In genomic region chr7:44498922-44499321, GRCm38 (mm10) we compare ENCODE assay signal across 27 mouse cellular contexts. TPM values are rescaled to one million over a fixed set of nuclear protein-coding genes. Genes with fewer than 3 reads are reported as not detected.
DNase-seq lines count a peak whose midpoint lies in the region; ATAC-seq and TF ChIP-seq lines count a peak whose summit lies in the region.
"Had no signal": no experiment of that assay in that cellular context is flagged by ENCODE, and none has a peak within 500 bp of the region (broad histone marks: within the 10 kb centered on the region; RNA-seq: fewer than 3 reads in every experiment).

No protein-coding gene starts in this region.

- peak; percentile 29 for DNase-seq in cerebellum, adult 9-11 months
- no peak for DNase-seq in cerebellum, postnatal 14 days
- DNase-seq in liver: no peak
- no peak for DNase-seq in testis, postnatal 14 days (ENCODE audit: low spot score)
- peak; percentile 30 for DNase-seq in testis, postnatal 10 days (ENCODE audit: low spot score)
- DNase-seq in layer of hippocampus, postnatal 25 days (ENCODE audit: extremely low spot score in 1 of 2, low spot score in 1 of 2): no peak
- DNase-seq: adrenal gland, adult 8-10 months; adrenal gland, postnatal 25 days; cerebellum, adult 11 months; cerebellum, adult 18-20 months; cerebellum, adult 8-10 months; cerebellum, postnatal 36 days; embryo, embryonic 11 days had no signal

- no peak for ATAC-seq in liver, embryonic 15.5 days (ENCODE audit: insufficient read depth)
- ATAC-seq: forebrain, embryonic 14.5 days; forebrain, embryonic 16.5 days had no signal

- H3K9me3 ChIP-seq in liver, embryonic 15.5 days (replicated peaks): no peaks in the 10 kb centered on the region
- H3K9me3 ChIP-seq: embryonic facial prominence, embryonic 13.5 days; embryonic facial prominence, embryonic 15.5 days; forebrain, embryonic 10.5 days; forebrain, embryonic 12.5 days had no signal

- 35% methylated on average over 1 of the region's 1 CpGs for WGBS in liver, embryonic 15.5 days (ENCODE audit: insufficient replicate concordance)

- peaks cover 32% of the 10 kb centered on the region for H3K27me3 ChIP-seq in liver, embryonic 15.5 days
- no peaks in the 10 kb centered on the region for H3K27me3 ChIP-seq in testis, adult 2 months (ENCODE audit: control insufficient read depth, insufficient read depth, low read length)
- H3K27me3 ChIP-seq: embryonic facial prominence, embryonic 15.5 days had no signal

- H3K9ac ChIP-seq in liver, embryonic 15.5 days: no peak overlapping the region
- H3K9ac ChIP-seq: embryonic facial prominence, embryonic 13.5 days; embryonic facial prominence, embryonic 15.5 days; forebrain, embryonic 12.5 days had no signal

- H3K27ac ChIP-seq in liver, embryonic 15.5 days (replicated peaks): peak overlapping the region; percentile 98; the same call in 1 of the 2 replicates
- H3K27ac ChIP-seq in testis, adult 2 months (ENCODE audit: control insufficient read depth, insufficient read depth, low read depth, low read length): no peak overlapping the region
- H3K27ac ChIP-seq: embryonic facial prominence, embryonic 13.5 days; embryonic facial prominence, embryonic 15.5 days; forebrain, embryonic 10.5 days; forebrain, embryonic 12.5 days had no signal

- H3K4me3 ChIP-seq in liver, embryonic 15.5 days (replicated peaks): no peak overlapping the region
- peak overlapping the region; percentile 19 for H3K4me3 ChIP-seq in testis, adult 2 months (ENCODE audit: control insufficient read depth, low read depth, low read length)
- H3K4me3 ChIP-seq: embryonic facial prominence, embryonic 13.5 days; embryonic facial prominence, embryonic 15.5 days; erythroblast, embryonic 14.5 days; forebrain, embryonic 10.5 days; forebrain, embryonic 12.5 days had no signal

- H3K4me2 ChIP-seq in liver, embryonic 15.5 days: no peak overlapping the region
- H3K4me2 ChIP-seq: embryonic facial prominence, embryonic 13.5 days; embryonic facial prominence, embryonic 15.5 days; forebrain, embryonic 12.5 days had no signal

- TF ChIP-seq POLR2A in testis, adult 2 months (IDR thresholded peaks at IDR 0.05; ENCODE audit: control insufficient read depth, low read depth, low read length): no peak

- TF ChIP-seq CTCF in testis, adult 2 months (IDR thresholded peaks at IDR 0.05; ENCODE audit: control insufficient read depth, insufficient read depth, insufficient replicate concordance, low read depth, low read length): no peak

- peaks cover 48% of the 10 kb centered on the region for H3K4me1 ChIP-seq in liver, embryonic 15.5 days (replicated peaks)
- peaks cover 13% of the 10 kb centered on the region for H3K4me1 ChIP-seq in testis, adult 2 months (ENCODE audit: control insufficient read depth, insufficient read depth, low read length)

- H3K36me3 ChIP-seq in liver, embryonic 15.5 days (replicated peaks): peaks cover 9% of the 10 kb centered on the region
- no peaks in the 10 kb centered on the region for H3K36me3 ChIP-seq in testis, adult 2 months (ENCODE audit: control insufficient read depth, insufficient read depth, low read length)

RNA-seq across cellular contexts. Expression of gene Fam71e1, which starts 2.5 kb away (rescaled TPM):
- polyA plus RNA-seq in liver, embryonic 15.5 days (2015; fragmentation: Nextera tagmentation; extraction: Ambion mirVana): 1.7 and 2.0 TPM in 2 replicates
- 1,517 and 1,849 TPM in 2 replicates for polyA plus RNA-seq in testis, adult 2 months (2012; rRNA removed)
- total RNA-seq in layer of hippocampus, postnatal 25 days (2021): 10 to 100 TPM; 18.6 to 22.8 TPM
- total RNA-seq: common myeloid progenitor, adult 5-6 weeks had no signal

RNA-seq across cellular contexts. Expression of gene Emc10, which starts 2.6 kb away (rescaled TPM):
- 45.9 and 55.4 TPM in 2 replicates for polyA plus RNA-seq in liver, embryonic 15.5 days (2015; fragmentation: Nextera tagmentation; extraction: Ambion mirVana)
- 122 and 127 TPM in 2 replicates for polyA plus RNA-seq in testis, adult 2 months (2012; rRNA removed)
- total RNA-seq in layer of hippocampus, postnatal 25 days (2021): 100 to 1,000 TPM; 207 to 212 TPM

RNA-seq across cellular contexts. Expression of gene Mybpc2, which starts 25.5 kb away (rescaled TPM):
- 0.08 and 0.10 TPM in 2 replicates for polyA plus RNA-seq in liver, embryonic 15.5 days (2015; fragmentation: Nextera tagmentation; extraction: Ambion mirVana)
- 0.04 TPM in 1 of 2 replicates, not detected in the other for polyA plus RNA-seq in testis, adult 2 months (2012; rRNA removed)
- total RNA-seq in layer of hippocampus, postnatal 25 days (2021): not detected
- total RNA-seq: adrenal gland, postnatal 25 days; common myeloid progenitor, adult 5-6 weeks; MEL had no signal
- polyA plus RNA-seq: brain, embryonic 14.5 days; C2C12; embryonic facial prominence, embryonic 11.5 days; erythroblast, embryonic 14.5 days had no signal

RNA-seq across cellular contexts. Expression of gene Josd2, which starts 31.1 kb away (rescaled TPM):
- polyA plus RNA-seq in liver, embryonic 15.5 days (2015; fragmentation: Nextera tagmentation; extraction: Ambion mirVana): 175 and 198 TPM in 2 replicates
- polyA plus RNA-seq in testis, adult 2 months (2012; rRNA removed): 118 and 120 TPM in 2 replicates
- 100 to 1,000 TPM; 102 to 107 TPM for total RNA-seq in layer of hippocampus, postnatal 25 days (2021)

RNA-seq across cellular contexts. Expression of gene Spib, which starts 32.9 kb away (rescaled TPM):
- 0.85 and 0.89 TPM in 2 replicates for polyA plus RNA-seq in liver, embryonic 15.5 days (2015; fragmentation: Nextera tagmentation; extraction: Ambion mirVana)
- polyA plus RNA-seq in testis, adult 2 months (2012; rRNA removed): 0.15 and 0.16 TPM in 2 replicates
- under 1 TPM; 0.12 TPM for total RNA-seq in layer of hippocampus, postnatal 25 days (2021)
- total RNA-seq: common myeloid progenitor, adult 5-6 weeks had no signal
- polyA plus RNA-seq: embryonic facial prominence, embryonic 11.5 days; forebrain, embryonic 10.5 days; forebrain, embryonic 12.5 days; forebrain, embryonic 14.5 days; forebrain, embryonic 16.5 days had no signal

Comparison
In these comparisons a context has a peak if more than half of its experiments do, and no peak if none do; other contexts are left out.
1. DNase-seq: peak in cerebellum, adult 9-11 months (single experiment) and testis, postnatal 10 days (single experiment); none in cerebellum, postnatal 14 days (0 of 2), liver (single experiment), testis, postnatal 14 days (single experiment) and layer of hippocampus, postnatal 25 days (0 of 2).
2. RNA of gene Fam71e1, which starts 2.5 kb away (polyA plus RNA-seq): 1,517 to 1,849 TPM in testis, adult 2 months; 1.7 to 2.0 TPM in liver, embryonic 15.5 days; every median in the first group is over 100 times any median in the second.